Mouse (Mus musculus) kidney, postnatal 10 days (tissue): ENCODE results near the gene Esrrb.

Experiments used
- DNase-seq: peaks from one replicate; pipeline ENCODE4 v3.0.0; 2021; ENCODE audit warnings: mixed read lengths

Gene Esrrb

DNA sequence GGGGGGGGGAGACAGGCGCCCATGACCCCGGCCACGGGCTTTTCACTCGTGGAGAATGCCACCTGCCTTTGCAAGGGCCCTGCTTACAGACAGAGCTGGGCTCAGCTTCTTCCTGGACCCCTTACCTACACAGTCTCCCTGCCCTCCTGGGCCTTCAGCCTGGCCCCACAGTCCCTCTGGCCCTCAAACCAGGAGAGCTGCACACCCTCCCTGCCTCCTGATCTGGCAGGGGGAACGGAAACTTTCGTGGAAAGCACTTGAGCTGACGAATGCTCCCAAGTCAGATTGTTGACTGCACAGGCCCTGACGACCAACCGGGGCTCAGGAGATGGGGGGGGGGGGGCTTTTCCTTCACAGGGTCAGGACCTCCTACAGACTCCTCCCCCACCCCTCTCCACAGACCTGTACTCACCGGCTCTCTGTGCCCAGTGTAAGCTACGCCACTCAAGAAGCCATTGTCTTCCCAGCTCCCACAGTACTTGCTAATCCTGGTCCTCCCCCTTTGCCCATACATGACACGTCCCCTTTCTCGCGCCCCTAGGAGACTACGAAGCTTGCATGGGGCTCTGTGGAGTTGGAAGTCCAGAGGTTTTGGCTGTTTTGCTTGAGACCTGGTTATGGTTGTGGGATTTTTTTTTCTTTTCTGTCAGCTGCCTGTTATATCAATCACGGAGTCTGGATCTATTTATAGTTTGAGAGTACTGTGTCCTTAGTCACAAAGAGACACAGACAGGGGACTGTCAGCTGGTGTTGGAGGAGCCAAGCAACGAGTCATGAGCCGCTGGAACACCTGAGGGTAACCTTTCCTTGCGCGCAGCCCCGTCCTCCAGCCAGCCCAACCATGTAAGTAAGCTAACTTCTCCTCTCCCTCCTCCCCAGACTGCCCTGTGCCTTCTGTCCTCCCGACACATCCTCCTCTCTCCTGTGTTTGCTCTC, at the start of gene Esrrb:
Gene Esrrb (plus strand): TSS at position 422 of the 936 bp plus-strand sequence.
- no peak for DNase-seq

DNA sequence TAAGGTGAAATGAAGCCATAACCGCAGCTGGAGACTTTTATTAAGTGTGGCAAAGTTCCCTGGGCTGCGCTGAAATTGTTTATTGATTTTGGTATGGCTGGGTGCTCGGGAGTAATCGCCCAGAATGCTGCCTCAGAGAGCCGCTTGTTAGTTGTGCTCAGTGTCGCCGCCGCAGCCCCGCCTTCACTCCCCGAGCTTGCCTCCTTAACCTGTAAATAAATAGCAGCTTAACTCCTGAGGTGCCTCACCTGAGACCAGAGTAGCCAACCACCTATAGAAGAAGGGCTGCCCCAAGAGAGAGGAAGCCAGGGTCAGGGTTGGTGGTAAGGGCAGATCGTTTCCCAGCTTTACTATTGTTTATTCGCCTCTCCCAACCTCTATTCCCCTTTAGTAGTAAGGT, 40.3 kb upstream of the Esrrb start:
- DNase-seq = peak; percentile 24

DNA sequence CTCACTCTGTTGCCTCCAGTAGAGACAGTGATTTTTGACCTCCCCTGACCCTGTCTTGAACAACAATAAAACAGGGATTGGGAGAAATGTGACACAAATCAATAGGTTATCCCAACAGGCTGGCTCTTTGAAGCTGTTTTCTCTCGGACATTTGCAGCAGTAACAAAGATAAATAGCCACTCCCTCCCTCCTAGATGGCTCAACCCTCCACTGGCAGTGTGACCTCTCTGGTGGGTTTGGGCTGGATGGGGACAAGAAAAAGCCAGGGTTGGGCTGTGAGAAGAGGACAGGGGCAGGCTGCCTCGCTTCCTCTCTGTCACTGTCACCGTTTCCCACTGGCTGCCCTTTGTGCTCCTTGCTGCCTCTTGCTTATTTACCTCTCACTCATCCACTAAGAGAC, 36.6 kb upstream of the Esrrb start:
- DNase-seq = no peak

DNA sequence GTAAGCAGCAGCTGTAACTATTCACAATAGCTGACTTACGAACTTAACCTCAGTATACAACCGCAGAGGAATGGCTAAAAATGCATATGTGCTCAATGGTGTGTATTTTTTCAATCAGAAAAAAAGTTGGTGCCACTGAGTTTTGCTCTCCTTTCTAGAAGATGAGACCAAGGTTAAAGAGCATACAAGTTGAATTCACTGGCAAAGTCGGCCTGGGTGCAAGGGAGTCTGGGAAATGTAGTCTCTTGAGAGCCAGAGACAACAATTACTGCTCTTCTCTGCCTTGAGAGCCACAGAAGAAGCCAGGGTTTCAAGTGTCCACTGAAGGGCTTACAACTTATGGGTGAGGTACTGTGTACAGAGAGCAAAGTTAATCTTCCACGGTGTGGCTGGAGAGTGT, 31.1 kb upstream of the Esrrb start:
- DNase-seq = no peak

DNA sequence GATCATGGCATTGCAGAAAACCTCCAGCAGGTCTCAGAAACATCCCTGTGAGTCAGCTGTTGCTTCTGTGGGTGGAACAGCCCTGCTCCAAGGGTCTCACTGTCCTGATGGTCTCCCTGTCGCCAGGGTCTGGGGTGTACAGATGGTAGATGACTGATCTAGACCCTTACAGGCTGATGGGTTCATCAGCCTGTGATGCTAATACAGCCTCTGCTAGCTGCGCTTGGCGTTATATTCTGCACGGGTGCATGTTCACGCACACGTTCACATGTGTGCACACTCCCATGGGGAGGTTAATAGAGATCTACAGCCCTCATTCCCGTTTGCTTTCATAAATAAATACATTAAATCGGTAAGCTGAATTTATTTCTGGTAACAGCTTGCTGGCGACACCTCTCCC, 30.2 kb upstream of the Esrrb start:
- DNase-seq = no peak

DNA sequence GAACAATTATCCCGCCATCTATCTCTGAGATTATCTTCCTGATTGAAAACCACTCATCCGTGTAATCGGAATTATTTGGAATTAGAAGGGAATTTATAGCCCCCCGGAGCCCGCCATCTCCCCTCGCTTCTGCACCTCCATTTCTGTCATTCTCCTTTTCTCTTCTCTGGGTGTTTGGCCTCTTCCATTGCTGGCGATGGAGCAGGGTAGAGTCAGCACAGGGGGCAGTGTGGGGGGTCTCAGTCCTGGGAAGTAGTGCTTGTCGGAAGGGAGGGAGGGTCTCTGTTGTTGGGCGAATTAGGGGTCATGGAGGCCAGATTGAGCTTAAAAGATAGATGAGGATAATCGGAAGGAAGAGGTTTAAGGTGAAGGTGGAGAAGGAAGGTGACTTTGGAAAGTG, 29.7 kb upstream of the Esrrb start:
- no peak for DNase-seq

DNA sequence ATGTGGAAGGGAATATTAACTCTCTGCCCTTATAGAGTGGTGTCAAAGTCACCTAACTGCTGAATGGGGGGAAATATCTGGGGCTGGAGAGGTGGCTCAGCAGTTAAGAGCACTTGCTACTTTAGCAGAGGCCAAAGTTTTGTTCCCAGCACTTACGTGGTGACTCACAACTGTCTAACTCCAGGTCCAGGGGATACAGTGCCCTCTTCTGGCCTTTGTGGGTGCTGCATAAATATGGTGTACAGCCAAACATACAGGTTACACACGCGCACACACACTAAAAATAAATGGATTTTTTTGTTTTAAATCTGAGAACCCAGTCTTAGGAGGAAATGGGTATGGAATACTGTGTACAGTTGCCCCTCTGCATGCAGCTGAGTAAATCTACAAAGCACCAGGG, 24.7 kb upstream of the Esrrb start:
- DNase-seq = no peak

DNA sequence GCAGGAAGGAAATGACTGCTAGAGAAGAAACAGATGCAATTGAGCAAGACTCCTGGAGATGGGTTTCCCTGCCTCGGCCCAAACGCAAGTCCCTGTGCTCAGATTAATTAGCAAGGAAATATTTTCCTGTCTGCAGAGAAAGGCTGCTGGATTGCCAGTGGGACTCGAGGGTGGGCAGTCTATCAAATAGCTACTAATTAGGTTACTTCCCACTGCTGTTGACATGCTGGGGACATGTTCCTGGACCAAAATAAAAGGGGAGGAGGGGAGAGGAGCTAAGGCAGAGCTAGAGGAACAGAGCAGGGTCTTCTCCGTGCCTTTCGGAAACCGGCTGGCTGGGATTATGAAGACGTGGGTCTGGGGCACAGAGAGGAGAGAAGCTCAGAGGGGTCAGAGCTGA, 24.0 kb upstream of the Esrrb start:
- DNase-seq = no peak

DNA sequence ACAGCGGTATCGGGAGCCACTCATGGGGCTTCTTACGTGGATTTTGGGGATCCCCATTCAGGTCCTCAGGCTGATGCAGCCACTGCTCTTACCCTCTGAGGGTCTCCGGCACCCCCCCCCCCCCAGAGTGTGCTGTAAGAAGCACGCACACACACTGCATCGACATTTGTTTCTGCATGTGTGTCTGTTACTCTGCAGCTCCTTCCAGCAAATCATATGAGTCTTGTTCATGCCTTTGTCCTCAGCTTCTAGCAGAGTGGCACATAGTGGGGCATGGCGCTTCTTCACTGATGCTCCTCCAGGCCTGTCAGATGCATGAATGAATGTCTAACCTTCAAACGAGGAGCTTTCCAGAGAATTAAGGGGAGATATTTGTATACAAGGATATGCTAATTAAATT, 11.4 kb upstream of the Esrrb start:
- DNase-seq = no peak

DNA sequence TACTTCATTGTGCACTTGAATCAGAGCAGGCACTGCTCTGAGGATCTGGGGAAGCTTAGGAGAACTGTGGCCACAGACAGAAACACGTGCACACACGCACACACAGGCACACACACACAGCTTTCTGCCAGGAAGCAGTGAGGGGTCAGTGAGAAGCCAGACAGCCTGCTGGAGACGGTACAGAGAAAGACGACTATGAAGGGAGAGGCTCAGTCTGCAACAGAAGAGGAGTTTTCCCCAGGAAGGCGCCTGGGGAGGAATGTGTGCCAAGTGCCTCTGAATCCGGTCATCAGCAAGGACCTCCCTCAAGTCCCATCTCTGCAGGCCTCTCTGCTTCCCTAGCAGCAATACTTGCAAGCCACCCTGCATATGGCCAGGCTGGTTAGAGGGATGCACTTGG, 1.5 kb upstream of the Esrrb start:
- no peak for DNase-seq

DNA sequence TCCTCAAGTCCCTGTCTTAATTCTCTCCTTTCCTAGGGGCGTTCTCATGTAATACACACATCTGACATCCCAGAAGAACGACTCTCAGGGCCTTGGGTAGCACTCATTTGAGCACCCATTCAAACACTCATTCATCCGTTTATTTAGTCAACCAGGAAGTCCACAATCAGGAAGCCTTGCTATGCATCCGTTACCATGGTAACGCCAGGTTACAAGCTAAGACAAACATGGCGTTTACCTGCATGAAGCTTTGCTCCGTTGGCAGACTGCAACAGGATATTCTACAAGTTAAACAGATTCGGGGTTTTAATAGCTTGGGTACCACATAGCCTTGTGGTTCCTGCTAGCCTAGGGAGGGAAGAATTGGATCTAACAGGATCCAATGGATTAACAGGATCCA, 1.0 kb upstream of the Esrrb start:
- no peak for DNase-seq

DNA sequence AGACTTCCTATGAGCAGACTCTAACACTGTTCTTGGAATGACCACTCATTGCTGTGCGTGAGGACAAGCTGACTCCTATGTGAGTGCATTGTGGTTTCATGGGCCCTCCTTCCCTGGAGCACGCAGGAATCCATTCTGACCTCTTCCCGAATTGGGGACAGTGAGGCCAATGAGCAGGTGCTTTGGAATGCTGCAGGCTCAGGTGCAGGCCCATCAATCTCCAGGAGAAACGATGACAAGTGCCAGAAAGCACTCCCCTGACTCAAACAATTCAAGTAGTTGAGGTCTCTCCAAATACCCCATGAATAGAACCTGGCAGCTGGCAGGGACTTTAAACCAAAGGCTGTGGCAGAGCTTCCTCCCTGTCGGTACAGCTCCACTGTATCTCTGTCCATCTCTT, 3.4 kb downstream of the Esrrb start:
- DNase-seq = no peak

DNA sequence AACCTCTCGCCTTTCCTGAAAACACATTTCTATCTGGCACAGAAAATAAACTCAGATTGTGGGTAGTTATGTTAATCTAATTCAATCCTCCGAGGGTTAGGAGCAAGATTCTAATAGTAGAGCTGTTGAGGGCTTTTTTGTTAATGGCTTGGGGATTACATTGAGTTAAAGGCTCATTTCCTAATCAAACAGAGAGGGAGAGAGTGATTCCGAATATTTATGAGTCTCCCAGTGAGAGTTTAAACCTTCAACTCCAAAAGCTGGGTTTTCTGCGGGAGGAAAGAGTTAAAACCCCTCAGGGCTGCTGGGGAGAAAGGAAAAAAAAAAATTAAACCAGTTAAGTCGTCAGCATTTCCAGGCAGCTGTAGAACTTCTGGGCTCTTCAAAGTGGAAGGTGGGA, 3.8 kb downstream of the Esrrb start:
- DNase-seq = no peak

DNA sequence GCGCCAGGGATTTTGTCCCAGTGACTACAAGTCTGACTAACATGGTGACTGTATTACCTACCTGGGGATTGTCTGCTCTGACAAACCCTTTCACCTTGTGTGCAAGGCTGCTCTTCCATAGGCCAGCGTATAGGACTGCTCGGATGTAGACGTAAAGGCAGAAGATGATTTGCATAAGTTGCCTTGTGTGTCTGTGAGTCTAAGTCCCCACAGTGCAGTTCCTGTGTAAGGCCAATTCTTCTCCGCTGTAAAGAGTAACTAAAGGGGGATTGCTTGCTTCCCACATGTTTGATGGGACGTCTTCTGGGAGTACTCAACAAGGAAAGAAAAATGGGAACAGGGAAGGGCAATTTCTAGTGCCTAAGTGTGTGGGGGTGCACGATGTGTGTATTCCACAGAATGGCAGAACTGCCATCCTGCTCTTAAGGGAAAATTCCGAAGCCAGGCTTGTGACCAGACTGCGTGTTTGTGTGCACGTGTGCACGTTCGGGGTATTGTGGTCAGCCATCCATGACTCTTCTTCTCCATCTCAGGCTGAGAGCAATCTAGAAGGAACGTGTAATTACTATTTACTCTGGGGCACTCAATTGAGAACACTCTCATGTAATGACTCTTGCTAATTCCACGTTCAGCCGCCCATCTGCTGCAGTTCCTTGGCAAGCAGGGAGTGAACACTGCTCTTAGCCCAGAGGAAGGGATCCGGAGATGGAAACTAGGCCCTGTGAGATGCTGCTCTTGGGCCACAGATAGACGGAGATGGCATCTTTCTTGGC, 9.9 kb downstream of the Esrrb start:
- DNase-seq = peak; percentile 17

DNA sequence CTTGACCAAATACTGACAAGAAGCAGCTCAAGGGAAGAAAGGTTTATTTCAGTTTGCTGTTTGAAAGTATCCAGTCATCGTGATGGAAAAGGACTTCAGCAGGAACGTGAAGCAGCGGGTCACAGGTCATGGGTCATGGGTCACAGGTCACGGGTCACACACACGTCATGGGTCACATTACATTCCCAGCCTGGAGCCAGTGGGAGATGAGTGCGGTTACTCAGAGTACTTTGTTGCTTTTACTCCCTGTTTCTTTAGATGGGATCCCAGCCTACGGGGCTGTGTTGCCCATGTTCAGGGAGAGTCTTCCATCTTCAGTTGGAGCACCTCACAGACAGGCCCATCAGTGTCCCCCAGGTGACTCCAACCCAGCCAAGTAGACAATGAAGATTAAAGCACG, 13.4 kb downstream of the Esrrb start:
- DNase-seq = no peak

DNA sequence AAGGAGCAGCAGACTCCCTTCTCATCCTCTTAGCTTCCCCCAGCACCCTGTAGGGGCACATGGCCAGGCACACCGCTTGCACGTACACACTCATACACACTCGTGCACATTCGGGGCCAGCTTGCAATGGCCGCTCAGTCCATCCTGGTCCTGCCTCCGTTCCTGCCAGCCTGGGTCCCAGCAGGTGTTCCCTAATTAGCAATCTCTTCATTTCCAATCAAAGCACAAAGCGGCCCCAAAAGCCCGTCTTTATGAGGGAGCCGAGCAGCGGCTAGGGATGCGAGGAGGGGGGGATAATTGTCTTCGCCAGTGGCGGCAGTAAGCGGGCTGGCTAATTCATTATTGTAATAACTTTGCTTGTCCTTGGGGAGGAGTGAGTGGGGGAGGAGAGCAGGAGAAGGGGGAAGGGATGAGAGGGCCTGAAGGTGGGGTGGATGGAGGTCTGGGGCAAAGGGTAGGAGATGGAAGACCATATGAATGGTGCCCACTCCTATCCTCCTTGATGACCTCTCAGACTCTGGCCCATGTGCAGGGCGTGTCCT, 18.8 kb downstream of the Esrrb start:
- DNase-seq = no peak

DNA sequence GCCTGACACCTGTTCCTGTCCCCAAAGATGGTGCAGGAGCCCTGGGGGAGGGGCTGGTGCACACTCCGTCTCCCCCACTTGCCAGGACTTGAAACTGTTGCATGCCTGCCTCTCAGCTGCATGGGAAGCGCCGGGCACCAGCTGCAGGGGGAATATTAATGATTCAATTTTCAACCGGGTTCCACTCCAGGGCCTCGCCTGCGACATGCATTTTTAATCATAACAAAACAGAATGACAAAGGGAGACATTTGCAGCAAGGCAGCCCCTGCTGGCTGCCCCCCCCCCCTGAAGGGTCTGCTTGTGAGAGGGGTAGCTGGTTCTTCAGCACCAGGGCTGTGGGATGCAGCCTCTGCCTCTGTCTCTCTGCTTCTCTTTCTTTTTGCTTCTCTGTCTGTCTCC, 22.9 kb downstream of the Esrrb start:
- DNase-seq = no peak

DNA sequence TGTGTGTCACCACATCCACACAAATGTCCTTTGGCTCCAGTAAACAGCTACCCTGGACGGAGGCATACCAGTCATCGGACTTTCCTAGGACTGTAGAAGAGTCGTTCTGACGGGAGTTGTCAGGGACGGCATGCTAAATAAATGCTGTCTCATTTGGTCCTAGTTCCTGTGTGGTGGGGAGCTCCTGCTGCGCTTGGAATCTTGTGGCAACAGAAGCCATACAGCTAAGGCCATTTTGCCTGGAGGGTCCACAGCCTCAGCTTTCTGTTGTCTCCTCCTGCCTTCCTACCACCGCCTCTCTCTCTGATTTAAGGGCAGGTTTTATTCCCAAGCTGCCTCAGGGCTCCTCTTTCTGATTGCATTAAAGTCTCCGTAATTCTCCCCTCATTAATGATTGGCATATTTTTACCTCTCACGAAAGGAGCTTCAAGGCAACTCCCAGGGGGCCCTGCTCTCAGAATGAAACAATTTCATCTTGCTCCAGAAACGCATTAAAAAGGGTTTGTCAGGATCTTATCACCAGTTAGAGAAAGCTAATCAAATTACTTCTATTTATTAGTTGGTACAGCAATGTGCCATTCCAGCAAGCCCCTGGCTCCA, 26.9 kb downstream of the Esrrb start:
- DNase-seq = no peak

DNA sequence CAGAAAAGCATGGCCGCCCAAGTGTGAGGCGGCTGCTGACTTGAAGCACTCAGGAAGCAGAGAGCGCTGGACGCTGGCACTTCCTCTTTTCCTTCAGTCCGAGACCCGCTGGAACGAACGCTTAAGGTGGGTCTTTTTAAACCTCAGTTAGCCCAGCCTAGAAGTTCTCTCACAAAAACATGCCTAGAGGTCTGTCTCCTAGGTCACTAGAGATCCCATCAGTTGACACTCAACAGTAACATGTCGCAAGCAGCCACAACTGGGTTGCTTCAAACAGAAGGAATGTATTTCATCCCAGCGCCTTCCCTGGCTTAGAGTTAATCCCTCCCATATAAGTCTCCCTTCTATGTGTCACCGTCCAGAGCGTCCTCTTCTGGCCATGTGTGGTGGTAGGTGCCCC, 33.9 kb downstream of the Esrrb start:
- DNase-seq = no peak

DNA sequence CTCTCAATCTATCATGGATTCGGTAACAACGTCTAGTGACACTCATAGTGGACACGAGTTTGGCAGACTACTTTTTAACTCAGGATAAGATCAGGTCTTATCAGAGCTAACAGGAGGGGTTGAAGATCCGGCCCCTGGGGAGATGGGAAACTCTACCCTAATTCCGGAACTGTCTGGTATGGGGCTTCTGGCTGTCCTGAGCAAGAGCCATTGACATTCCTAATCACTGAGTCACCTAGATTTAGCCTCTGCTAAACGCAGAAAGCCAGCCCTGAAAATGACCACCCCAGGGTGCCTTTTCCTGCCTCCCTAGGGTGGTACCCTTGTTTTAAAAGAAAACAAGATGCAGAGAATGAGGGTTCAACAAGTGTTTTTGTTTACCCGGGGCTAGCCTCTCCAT, 34.4 kb downstream of the Esrrb start:
- DNase-seq = no peak

DNA sequence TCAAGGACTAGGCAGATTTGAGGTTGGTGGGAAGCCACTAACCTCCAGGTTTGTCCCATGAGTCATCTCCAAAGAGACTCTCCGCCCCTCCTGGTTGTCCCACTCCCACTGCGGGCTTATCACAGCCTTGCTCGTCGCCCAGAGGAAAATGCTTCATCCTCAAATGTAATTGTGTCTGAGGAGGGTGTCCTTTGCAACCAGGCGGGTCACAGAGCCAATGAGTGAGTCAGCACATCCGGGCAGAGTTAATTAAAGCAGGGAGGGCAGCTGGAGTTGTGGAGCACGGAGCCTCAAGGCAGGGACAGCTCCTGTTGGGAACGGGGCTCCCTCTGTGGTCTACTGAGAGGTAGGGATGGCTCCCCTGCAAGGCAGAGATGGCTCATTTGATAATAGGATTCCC, 37.8 kb downstream of the Esrrb start:
- DNase-seq = peak; percentile 12

DNA sequence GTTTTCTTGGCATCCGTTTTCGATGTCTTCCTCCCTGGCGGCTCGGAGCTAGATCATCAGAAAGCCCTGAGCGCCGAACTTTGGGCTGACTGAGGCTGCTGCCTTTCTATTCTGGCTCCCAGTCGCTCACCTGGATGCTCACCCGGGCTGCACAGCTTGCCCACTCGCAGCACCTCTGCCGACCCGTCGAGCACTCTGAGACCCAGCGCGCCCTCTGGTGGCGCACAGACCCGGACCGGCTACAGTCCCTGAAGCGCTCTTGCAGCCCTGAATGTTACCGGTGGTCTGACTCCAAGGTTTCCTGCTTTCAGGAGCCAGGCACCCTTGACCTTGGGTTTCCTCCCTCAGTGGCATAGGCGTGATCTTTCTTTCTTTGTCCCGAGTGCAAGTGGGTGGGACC, 41.8 kb downstream of the Esrrb start:
- peak; percentile 90 for DNase-seq

DNA sequence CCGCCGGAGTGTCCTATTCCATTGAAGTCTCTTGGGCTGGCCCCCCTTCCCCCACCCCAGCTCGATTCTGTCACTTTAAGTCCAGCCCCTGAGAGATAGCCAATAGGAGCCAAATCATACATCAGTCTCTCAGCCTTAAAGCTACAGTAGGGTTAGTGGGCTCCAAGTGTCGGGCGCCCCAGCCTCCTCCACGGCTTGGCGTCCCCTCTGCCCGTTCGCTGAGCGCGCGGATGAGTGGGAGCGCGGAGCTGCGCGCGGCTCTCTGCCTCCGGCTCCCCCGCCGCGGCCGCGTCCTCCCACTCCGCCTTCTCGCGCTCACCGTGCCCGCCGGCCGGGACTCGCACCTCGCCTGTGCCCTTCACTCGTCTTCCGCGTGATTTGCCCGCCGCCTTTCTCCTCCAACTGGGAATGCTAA, 60.6 kb downstream of the Esrrb start:
- DNase-seq = peak; percentile 70
